Comparison of ENCODE assay signal across 20 mouse cellular contexts in the genomic region with DNA sequence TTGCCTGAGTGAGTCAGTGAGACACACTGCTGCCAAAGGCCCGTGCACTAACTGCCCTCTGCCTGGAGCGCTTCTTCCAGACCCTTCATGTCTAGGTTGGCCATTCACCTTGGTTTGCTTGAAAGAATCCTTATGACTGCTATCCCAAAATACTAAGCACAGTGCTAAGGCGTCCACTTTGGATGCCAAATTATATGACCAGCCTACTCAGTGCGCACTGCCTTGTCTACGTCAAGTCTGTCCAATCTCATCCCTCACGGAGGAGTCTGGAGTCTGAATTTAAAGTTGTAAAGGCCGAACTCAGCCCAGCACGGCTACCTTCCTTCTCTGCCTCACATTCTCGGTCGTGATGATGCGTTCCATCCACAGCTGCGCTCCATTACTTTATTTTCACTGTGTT. TPM values are rescaled to one million over a fixed set of nuclear protein-coding genes. Genes with fewer than 3 reads are reported as not detected.
DNase-seq lines count a peak whose midpoint lies in the region; ATAC-seq and TF ChIP-seq lines count a peak whose summit lies in the region.
"Had no signal": no experiment of that assay in that cellular context is flagged by ENCODE, and none has a peak within 500 bp of the region (broad histone marks: within the 10 kb centered on the region; RNA-seq: fewer than 3 reads in every experiment).

No protein-coding gene starts in this region.

- no peak for TF ChIP-seq CTCF in midbrain, postnatal 0 days (IDR thresholded peaks at IDR 0.05)
- no peak for TF ChIP-seq CTCF in olfactory bulb, adult 2 months (IDR thresholded peaks at IDR 0.05; ENCODE audit: insufficient read depth, low read depth, low read length)
- TF ChIP-seq CTCF in hindbrain, postnatal 0 days (IDR thresholded peaks at IDR 0.05; ENCODE audit: low read depth) = no peak

- H3K4me2 ChIP-seq in midbrain, embryonic 11.5 days = no peak overlapping the region
- H3K4me2 ChIP-seq in midbrain, postnatal 0 days (ENCODE audit: low read depth, low read length, poor library complexity, severe bottlenecking) = no peak overlapping the region
- H3K4me2 ChIP-seq in hindbrain, postnatal 0 days (ENCODE audit: low read depth, low read length) = no peak overlapping the region
- H3K4me2 ChIP-seq: embryonic facial prominence, embryonic 13.5 days; forebrain, embryonic 13.5 days; hindbrain, embryonic 13.5 days had no signal

- no peak overlapping the region for H3K9ac ChIP-seq in midbrain, embryonic 11.5 days (ENCODE audit: low read length)
- no peak overlapping the region for H3K9ac ChIP-seq in midbrain, postnatal 0 days (replicated peaks; ENCODE audit: low read length, poor library complexity, severe bottlenecking)
- H3K9ac ChIP-seq in hindbrain, postnatal 0 days (replicated peaks; ENCODE audit: low read length) = no peak overlapping the region
- H3K9ac ChIP-seq: embryonic facial prominence, embryonic 13.5 days; forebrain, embryonic 13.5 days; forebrain, postnatal 0 days; hindbrain, embryonic 13.5 days had no signal

- H3K36me3 ChIP-seq in heart, embryonic 10.5 days = no peaks in the 10 kb centered on the region
- no peaks in the 10 kb centered on the region for H3K36me3 ChIP-seq in midbrain, embryonic 11.5 days (ENCODE audit: control insufficient read depth, insufficient read depth, low read length)
- H3K36me3 ChIP-seq in midbrain, postnatal 0 days (ENCODE audit: insufficient read depth, low read length) = no peaks in the 10 kb centered on the region
- H3K36me3 ChIP-seq in hindbrain, postnatal 0 days (ENCODE audit: insufficient read depth, low read length) = no peaks in the 10 kb centered on the region
- H3K36me3 ChIP-seq: embryonic facial prominence, embryonic 13.5 days; hindbrain, embryonic 13.5 days had no signal

- H3K27ac ChIP-seq in heart, embryonic 10.5 days = no peak overlapping the region
- H3K27ac ChIP-seq in midbrain, embryonic 11.5 days (ENCODE audit: low read depth, low read length) = no peak overlapping the region
- no peak overlapping the region for H3K27ac ChIP-seq in midbrain, postnatal 0 days (ENCODE audit: low read depth, low read length)
- peak overlapping the region; percentile 61 for H3K27ac ChIP-seq in olfactory bulb, adult 2 months (ENCODE audit: insufficient read depth, low read depth, low read length)
- H3K27ac ChIP-seq in hindbrain, postnatal 0 days = no peak overlapping the region
- H3K27ac ChIP-seq: embryonic facial prominence, embryonic 13.5 days; forebrain, embryonic 13.5 days; hindbrain, embryonic 13.5 days had no signal

- H3K9me3 ChIP-seq in heart, embryonic 10.5 days = no peaks in the 10 kb centered on the region
- no peaks in the 10 kb centered on the region for H3K9me3 ChIP-seq in midbrain, embryonic 11.5 days (ENCODE audit: control insufficient read depth, low read length)
- no peaks in the 10 kb centered on the region for H3K9me3 ChIP-seq in midbrain, postnatal 0 days (ENCODE audit: low read length)
- H3K9me3 ChIP-seq in hindbrain, postnatal 0 days (ENCODE audit: low read length) = no peaks in the 10 kb centered on the region
- H3K9me3 ChIP-seq: embryonic facial prominence, embryonic 13.5 days; forebrain, embryonic 13.5 days; hindbrain, embryonic 13.5 days had no signal

- 79% methylated on average over 12 of the region's 12 CpGs for WGBS in heart, embryonic 10.5 days
- WGBS in midbrain, embryonic 11.5 days = 91% methylated on average over 12 of the region's 12 CpGs
- WGBS in midbrain, postnatal 0 days = 95% methylated on average over 12 of the region's 12 CpGs
- 86% methylated on average over 12 of the region's 12 CpGs for WGBS in olfactory bulb, adult 2 months
- 92% methylated on average over 12 of the region's 12 CpGs for WGBS in hindbrain, postnatal 0 days

- peak; percentile 75 for DNase-seq in heart, embryonic 10.5 days (ENCODE audit: low spot score)
- DNase-seq in heart, adult 18-20 months = no peak
- no peak for DNase-seq in midbrain, embryonic 11.5 days (ENCODE audit: low spot score, missing footprints)
- no peak for DNase-seq in midbrain, postnatal 0 days (ENCODE audit: low spot score)
- peak; percentile 20 for DNase-seq in brain, adult 2 months (ENCODE audit: low read depth, low spot score)
- DNase-seq in hindbrain, postnatal 0 days (ENCODE audit: low spot score) = no peak
- DNase-seq: adrenal gland, postnatal 14 days; cerebellum, adult 18-20 months; cerebellum, adult 9-11 months; cerebellum, postnatal 36 days; forebrain, postnatal 0 days; heart, postnatal 10 days had no signal

- TF ChIP-seq POLR2A in olfactory bulb, adult 2 months (IDR thresholded peaks at IDR 0.05; ENCODE audit: insufficient read depth, low read depth, low read length) = no peak

- ATAC-seq in midbrain, embryonic 11.5 days (ENCODE audit: low FRiP score) = peak; percentile 19; the same call in 1 of the 2 replicates
- no peak for ATAC-seq in midbrain, postnatal 0 days (ENCODE audit: low FRiP score)
- ATAC-seq in hindbrain, postnatal 0 days = no peak
- ATAC-seq: activated CD4-positive, CD25-positive, alpha-beta regulatory T cell, adult 4 months; forebrain, embryonic 13.5 days; forebrain, postnatal 0 days; Patski had no signal

- H3K4me3 ChIP-seq in heart, embryonic 10.5 days = no peak overlapping the region
- no peak overlapping the region for H3K4me3 ChIP-seq in midbrain, embryonic 11.5 days (ENCODE audit: low read depth, low read length)
- H3K4me3 ChIP-seq in midbrain, postnatal 0 days (ENCODE audit: low read depth, low read length) = no peak overlapping the region
- H3K4me3 ChIP-seq in olfactory bulb, adult 2 months (ENCODE audit: insufficient read depth, low read depth, low read length) = no peak overlapping the region
- no peak overlapping the region for H3K4me3 ChIP-seq in hindbrain, postnatal 0 days (ENCODE audit: low read length)
- H3K4me3 ChIP-seq: embryonic facial prominence, embryonic 13.5 days; forebrain, embryonic 13.5 days; hindbrain, embryonic 13.5 days had no signal

- H3K27me3 ChIP-seq in heart, embryonic 10.5 days (ENCODE audit: insufficient read depth, poor library complexity, severe bottlenecking) = no peaks in the 10 kb centered on the region
- H3K27me3 ChIP-seq in midbrain, embryonic 11.5 days (ENCODE audit: control insufficient read depth, insufficient read depth, low read length) = no peaks in the 10 kb centered on the region
- no peaks in the 10 kb centered on the region for H3K27me3 ChIP-seq in midbrain, postnatal 0 days (ENCODE audit: insufficient read depth, low read length)
- no peaks in the 10 kb centered on the region for H3K27me3 ChIP-seq in hindbrain, postnatal 0 days (ENCODE audit: insufficient read depth, low read length)
- H3K27me3 ChIP-seq: CH12.LX; embryonic facial prominence, embryonic 13.5 days; forebrain, embryonic 13.5 days; hindbrain, embryonic 13.5 days; Patski had no signal

- H3K4me1 ChIP-seq in heart, embryonic 10.5 days = 0 out of 2 replicates have a peak, but pooled peaks cover 4% of the 10 kb centered on the region
- H3K4me1 ChIP-seq in midbrain, embryonic 11.5 days (ENCODE audit: control insufficient read depth, insufficient read depth, low read length) = no peaks in the 10 kb centered on the region
- no peaks in the 10 kb centered on the region for H3K4me1 ChIP-seq in midbrain, postnatal 0 days (ENCODE audit: insufficient read depth, low read length)
- H3K4me1 ChIP-seq in olfactory bulb, adult 2 months (ENCODE audit: control insufficient read depth, insufficient read depth, low read length) = peaks cover 5% of the 10 kb centered on the region; the same call in 1 of the 2 replicates
- H3K4me1 ChIP-seq in hindbrain, postnatal 0 days (ENCODE audit: insufficient read depth, low read length) = no peaks in the 10 kb centered on the region
- H3K4me1 ChIP-seq: embryonic facial prominence, embryonic 13.5 days; forebrain, embryonic 13.5 days; hindbrain, embryonic 13.5 days had no signal

RNA-seq across cellular contexts. Expression of a gene that starts 39.9 kb away (rescaled TPM):
- polyA plus RNA-seq in heart, embryonic 10.5 days (2016; fragmentation: Nextera tagmentation; extraction: Ambion mirVana) = 0.06 TPM in 1 of 2 replicates, not detected in the other
- under 1 TPM; 0.17 to 0.33 TPM for total RNA-seq in heart, adult 18-20 months (2021)
- polyA plus RNA-seq in midbrain, embryonic 11.5 days (2014; fragmentation: Nextera tagmentation; extraction: Ambion mirVana) = 0.63 and 0.69 TPM in 2 replicates
- total RNA-seq in midbrain, postnatal 0 days (2014; rRNA removed) = 22.6 and 23.1 TPM in 2 replicates
- 4.7 and 5.5 TPM in 2 replicates for polyA plus RNA-seq in midbrain, postnatal 0 days (2015; fragmentation: Nextera tagmentation; extraction: Ambion mirVana)
- polyA plus RNA-seq in olfactory bulb, adult 2 months (2012; ENCODE audit: insufficient read depth, insufficient read length, low replicate concordance, missing spikeins) = not detected in 2 replicates
- 23.9 and 26.5 TPM in 2 replicates for total RNA-seq in hindbrain, postnatal 0 days (2014; rRNA removed)
- 6.1 and 6.3 TPM in 2 replicates for polyA plus RNA-seq in hindbrain, postnatal 0 days (2015; fragmentation: Nextera tagmentation; extraction: Ambion mirVana)
- total RNA-seq: CH12.LX; hematopoietic stem cell, adult 5-6 weeks had no signal
- polyA plus RNA-seq: activated CD4-positive, CD25-positive, alpha-beta regulatory T cell, adult 4 months; Patski had no signal

Comparison
In these comparisons a context has a peak if more than half of its experiments do, and no peak if none do; other contexts are left out.
1. DNase-seq: peak in heart, embryonic 10.5 days (single experiment) and brain, adult 2 months (single experiment); none in heart, adult 18-20 months (0 of 2), midbrain, embryonic 11.5 days (single experiment), midbrain, postnatal 0 days (single experiment) and hindbrain, postnatal 0 days (single experiment).